Mouse (Mus musculus) heart, embryonic 16.5 days (tissue): ENCODE results near the gene Mertk. TPM values are rescaled to one million over a fixed set of nuclear protein-coding genes. Genes with fewer than 3 reads are reported as not detected.

Source experiments
- ATAC-seq: fragments of 200-750 bp; cut with Nextera tagmentation; replicated peaks from 2 replicates; pipeline ENCODE4 v1.8.0; 2017; ENCODE audit warnings: moderate number of reproducible peaks; ENCODE audit not compliant: insufficient read depth, low FRiP score; ENCODE audit errors: extremely low read depth
- H3K27ac ChIP-seq: fragments of 300-500 bp; sonication (generic); 2 replicates; pipeline ENCODE4 v1.5.1; 2014; ENCODE audit warnings: mild to moderate bottlenecking, low read length, control low read depth, moderate library complexity
- H3K27me3 ChIP-seq: fragments of 300-500 bp; sonication (generic); 2 replicates; pipeline ENCODE4 v1.6.1; 2014; ENCODE audit warnings: low read length, mixed read lengths; ENCODE audit not compliant: control insufficient read depth, insufficient read depth
- H3K36me3 ChIP-seq: fragments of 300-500 bp; sonication (generic); 2 replicates; pipeline ENCODE4 v1.6.1; 2014; ENCODE audit not compliant: control insufficient read depth, insufficient read depth
- H3K4me1 ChIP-seq: fragments of 300-500 bp; sonication (generic); 2 replicates; pipeline ENCODE4 v1.6.1; 2014; ENCODE audit warnings: low read length, mixed read lengths; ENCODE audit not compliant: control insufficient read depth, insufficient read depth
- H3K4me2 ChIP-seq: fragments of 300-500 bp; sonication (generic); 2 replicates; pipeline ENCODE4 v1.6.1; 2014; ENCODE audit warnings: low read depth, mild to moderate bottlenecking, control low read depth, low read length
- H3K4me3 ChIP-seq: fragments of 300-500 bp; sonication (generic); 2 replicates; pipeline ENCODE4 v1.5.1; 2014; ENCODE audit warnings: mild to moderate bottlenecking, control low read depth, low read length
- H3K9ac ChIP-seq: fragments of 300-500 bp; sonication (generic); 2 replicates; pipeline ENCODE4 v1.6.1; 2014; ENCODE audit warnings: low read length, control low read depth
- H3K9me3 ChIP-seq: fragments of 300-500 bp; sonication (generic); replicated peaks from 2 replicates; pipeline ENCODE4 v1.6.1; 2016; ENCODE audit warnings: low read length; ENCODE audit not compliant: control insufficient read depth
- WGBS: fragments of 180-500 bp; shearing (Covaris S2); extraction: QIAGEN DNeasy Blood & Tissue Kit; methylation state at CpG from one replicate; pipeline ENCODE4 v1.1.7; 2014; 5-methylcytosine and 5-hydroxymethylcytosine counted together
- polyA plus RNA-seq: library from polyadenylated mRNA; unstranded; fragments of >200 nt; fragmentation: Nextera tagmentation; extraction: Ambion mirVana; gene quantifications from 2 replicates; pipeline ENCODE4 v1.2.1, GENCODE M21; 2015

Gene Mertk
- polyA plus RNA-seq, 1 experiment from 2014 or later, result 3.7 TPM

DNA sequence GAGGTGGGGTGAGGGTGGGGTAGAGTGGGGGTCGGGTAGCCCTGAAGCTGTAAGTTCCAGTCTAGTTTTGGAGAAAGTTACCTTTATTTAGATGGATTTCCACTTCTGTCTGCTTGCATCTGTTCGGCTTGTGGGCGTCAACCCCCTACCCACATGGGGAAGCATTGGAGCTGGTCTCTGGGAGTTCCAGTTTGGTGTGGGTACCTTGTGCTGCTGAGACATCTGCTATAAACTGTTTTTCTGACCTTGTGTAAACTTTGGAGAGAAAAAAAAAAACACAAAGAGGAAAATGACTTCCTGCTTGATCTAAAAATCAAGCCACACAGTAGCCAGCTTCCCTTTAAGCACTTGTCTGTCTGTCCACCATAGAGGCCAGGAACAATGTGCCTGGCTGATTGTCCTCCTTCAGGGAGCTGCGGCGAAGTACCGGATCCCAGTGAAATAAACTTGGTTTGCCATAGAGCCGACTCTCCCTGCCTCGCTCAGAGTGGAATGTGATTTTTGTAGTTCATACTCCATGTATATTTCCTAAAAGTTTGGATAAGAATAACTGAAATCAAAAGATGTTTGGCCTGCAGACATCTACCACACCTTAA, 48.8 kb downstream of the Mertk start:
- H3K36me3 ChIP-seq, result no peaks in the 10 kb centered on the region
- no peaks in the 10 kb centered on the region for H3K27me3 ChIP-seq
- H3K4me2 ChIP-seq, result no peak overlapping the region
- H3K4me1 ChIP-seq, result peaks cover 28% of the 10 kb centered on the region
- 58% methylated on average over 8 of the region's 8 CpGs for WGBS
- no peak overlapping the region for H3K4me3 ChIP-seq
- no peaks in the 10 kb centered on the region for H3K9me3 ChIP-seq
- ATAC-seq, result no peak
- H3K27ac ChIP-seq, result peak overlapping the region; percentile 68
- no peak overlapping the region for H3K9ac ChIP-seq

- Histone ChIP-seq H3K27me3 (no peaks in the 10 kb centered on the region), H3K4me1 (peaks cover 34% of the 10 kb centered on the region), H3K9me3 (no peaks in the 10 kb centered on the region), H3K27ac (no peak overlapping the region), H3K36me3 (no peaks in the 10 kb centered on the region), H3K4me2 (no peak overlapping the region), H3K4me3 (no peak overlapping the region), H3K9ac (no peak overlapping the region)
- 71% methylated on average over 6 of the region's 6 CpGs for WGBS
- ATAC-seq, result no peak
Observed at GRCm38 (mm10) chr2:128748171-128748570, 49.4 kb downstream of the Mertk start.

GRCm38 (mm10) chr2:128751030-128751429, 52.3 kb downstream of the Mertk start:
- no peak for ATAC-seq
- Histone ChIP-seq H3K27me3 (no peaks in the 10 kb centered on the region), H3K9ac (no peak overlapping the region), H3K27ac (no peak overlapping the region), H3K4me2 (no peak overlapping the region), H3K36me3 (no peaks in the 10 kb centered on the region), H3K9me3 (no peaks in the 10 kb centered on the region), H3K4me3 (no peak overlapping the region), H3K4me1 (peaks cover 41% of the 10 kb centered on the region)
- whole genome bisulfite sequencing, result 60% methylated on average over 6 of the region's 6 CpGs

DNA sequence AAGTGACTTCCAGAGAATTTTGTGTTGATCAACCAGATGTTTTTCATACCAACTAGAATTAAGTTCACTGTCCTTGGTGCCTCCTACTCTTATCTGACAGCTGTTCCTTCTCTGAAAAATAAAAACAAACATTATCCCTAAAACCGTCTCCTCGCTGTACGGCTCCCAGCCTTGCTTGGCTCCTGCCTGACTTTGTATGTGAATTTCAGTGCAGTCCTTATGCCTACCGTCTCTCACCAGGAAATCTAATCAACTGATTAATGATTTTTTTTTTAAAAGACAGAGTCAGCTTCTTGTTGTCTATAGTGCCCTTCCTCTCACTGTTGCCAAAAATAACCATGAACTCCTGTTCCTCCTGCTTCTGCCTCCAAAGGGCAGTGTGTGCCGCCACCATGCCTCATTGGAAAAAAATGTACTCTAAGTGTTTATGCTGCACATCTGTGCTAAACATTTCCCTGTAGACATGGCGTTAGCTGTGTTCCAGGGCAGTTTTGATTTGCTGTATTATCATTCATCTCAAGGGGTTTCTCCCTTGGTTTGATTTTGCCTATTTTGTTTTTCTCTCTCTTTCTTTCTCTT, 54.6 kb downstream of the Mertk start:
- H3K27ac ChIP-seq, result peak overlapping the region; percentile 49
- WGBS, result 21% methylated on average over 6 of the region's 6 CpGs
- H3K27me3 ChIP-seq, result no peaks in the 10 kb centered on the region
- no peak overlapping the region for H3K9ac ChIP-seq
- ATAC-seq, result no peak; the same call in 1 of the 2 replicates
- peaks cover 27% of the 10 kb centered on the region for H3K4me1 ChIP-seq
- no peaks in the 10 kb centered on the region for H3K36me3 ChIP-seq
- H3K4me2 ChIP-seq, result peak overlapping the region; percentile 14; the same call in 1 of the 2 replicates
- H3K4me3 ChIP-seq, result no peak overlapping the region
- no peaks in the 10 kb centered on the region for H3K9me3 ChIP-seq

- no peaks in the 10 kb centered on the region for H3K36me3 ChIP-seq
Observed at GRCm38 (mm10) chr2:128755149-128755691, 56.5 kb downstream of the Mertk start.

DNA sequence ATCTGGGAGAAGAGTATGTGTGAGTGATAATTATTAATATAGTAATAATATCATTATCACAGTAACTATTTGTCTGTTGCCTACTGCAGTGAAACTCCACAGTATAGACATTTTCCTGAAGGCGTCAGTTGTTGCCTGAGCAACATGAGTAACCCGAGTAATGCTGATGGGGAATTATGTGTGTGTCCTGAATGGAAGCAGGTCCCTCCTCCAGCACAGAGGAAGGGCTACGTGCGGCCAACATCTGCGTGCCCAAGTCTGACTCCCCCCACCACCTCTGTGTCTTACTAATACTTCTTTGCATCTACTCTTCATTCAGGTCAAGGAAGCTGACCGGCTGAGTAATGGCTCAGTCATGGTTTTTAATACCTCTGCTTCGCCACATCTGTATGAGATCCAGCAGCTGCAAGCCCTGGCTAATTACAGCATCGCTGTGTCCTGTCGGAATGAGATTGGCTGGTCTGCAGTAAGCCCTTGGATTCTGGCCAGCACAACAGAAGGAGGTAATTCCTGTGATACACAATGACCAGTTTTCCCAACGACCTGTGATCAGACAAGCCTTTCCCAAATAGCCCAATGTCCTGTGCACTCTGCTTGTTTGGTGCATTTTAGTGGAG, 60.1 kb downstream of the Mertk start:
- Histone ChIP-seq H3K4me3 (no peak overlapping the region), H3K4me2 (no peak overlapping the region), H3K27ac (no peak overlapping the region), H3K36me3 (peaks cover 10% of the 10 kb centered on the region), H3K27me3 (no peaks in the 10 kb centered on the region), H3K9ac (no peak overlapping the region), H3K4me1 (peaks cover 13% of the 10 kb centered on the region), H3K9me3 (no peaks in the 10 kb centered on the region)
- WGBS, result 47% methylated on average over 10 of the region's 10 CpGs
- no peak; the same call in 1 of the 2 replicates for ATAC-seq

More at GRCm38 (mm10) chr2:128755149-128755691, 56.5 kb downstream of the Mertk start:
- peaks cover 32% of the 10 kb centered on the region for H3K4me1 ChIP-seq
- no peak overlapping the region for H3K4me3 ChIP-seq
- WGBS, result 73% methylated on average over 4 of the region's 4 CpGs
- no peak for ATAC-seq
- H3K27me3 ChIP-seq, result no peaks in the 10 kb centered on the region
- no peak overlapping the region for H3K27ac ChIP-seq
- no peaks in the 10 kb centered on the region for H3K9me3 ChIP-seq
- no peak overlapping the region for H3K9ac ChIP-seq
- no peak overlapping the region for H3K4me2 ChIP-seq

DNA sequence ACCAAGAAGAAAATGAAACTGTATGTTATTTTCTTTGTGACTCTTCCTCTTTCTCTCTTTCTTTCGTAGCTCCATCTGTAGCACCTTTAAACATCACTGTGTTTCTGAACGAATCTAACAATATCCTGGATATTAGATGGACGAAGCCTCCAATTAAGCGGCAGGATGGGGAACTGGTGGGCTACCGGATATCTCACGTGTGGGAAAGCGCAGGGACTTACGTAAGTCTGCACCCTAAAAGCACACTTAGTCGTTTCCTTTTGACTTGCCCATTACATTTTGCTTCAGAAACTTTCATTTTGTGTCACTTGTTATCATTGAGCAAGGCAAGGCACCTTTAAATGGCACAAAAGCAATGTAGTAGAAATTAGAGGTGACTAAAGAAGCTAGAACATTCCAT, 63.3 kb downstream of the Mertk start:
- Histone ChIP-seq H3K4me2 (no peak overlapping the region), H3K36me3 (peaks cover 10% of the 10 kb centered on the region), H3K4me3 (no peak overlapping the region), H3K9me3 (no peaks in the 10 kb centered on the region), H3K27me3 (no peaks in the 10 kb centered on the region), H3K4me1 (peaks cover 5% of the 10 kb centered on the region), H3K27ac (no peak overlapping the region), H3K9ac (no peak overlapping the region)
- 87% methylated on average over 9 of the region's 9 CpGs for WGBS
- no peak for ATAC-seq

- 78% methylated on average over 1 of the region's 1 CpGs for WGBS
- Histone ChIP-seq H3K9ac (no peak overlapping the region), H3K9me3 (no peaks in the 10 kb centered on the region), H3K4me2 (no peak overlapping the region), H3K27ac (no peak overlapping the region), H3K4me1 (no peaks in the 10 kb centered on the region), H3K36me3 (peaks cover 10% of the 10 kb centered on the region), H3K4me3 (no peak overlapping the region), H3K27me3 (no peaks in the 10 kb centered on the region)
- ATAC-seq, result no peak
Observed at GRCm38 (mm10) chr2:128765787-128766186, 67.0 kb downstream of the Mertk start.
